Mouse (Mus musculus): Measurements from ENCODE around the gene S100pbp. TPM values are rescaled to one million over a fixed set of nuclear protein-coding genes. Genes with fewer than 3 reads are reported as not detected.

The S100pbp gene
- polyA plus RNA-seq (2014; fragmentation: Illumina TruSeq; extraction: RNeasy Lipid Tissue Mini Kit (QIAGEN cat#74804); ENCODE audit: low read depth, low replicate concordance) = 67.4 TPM

DNA sequence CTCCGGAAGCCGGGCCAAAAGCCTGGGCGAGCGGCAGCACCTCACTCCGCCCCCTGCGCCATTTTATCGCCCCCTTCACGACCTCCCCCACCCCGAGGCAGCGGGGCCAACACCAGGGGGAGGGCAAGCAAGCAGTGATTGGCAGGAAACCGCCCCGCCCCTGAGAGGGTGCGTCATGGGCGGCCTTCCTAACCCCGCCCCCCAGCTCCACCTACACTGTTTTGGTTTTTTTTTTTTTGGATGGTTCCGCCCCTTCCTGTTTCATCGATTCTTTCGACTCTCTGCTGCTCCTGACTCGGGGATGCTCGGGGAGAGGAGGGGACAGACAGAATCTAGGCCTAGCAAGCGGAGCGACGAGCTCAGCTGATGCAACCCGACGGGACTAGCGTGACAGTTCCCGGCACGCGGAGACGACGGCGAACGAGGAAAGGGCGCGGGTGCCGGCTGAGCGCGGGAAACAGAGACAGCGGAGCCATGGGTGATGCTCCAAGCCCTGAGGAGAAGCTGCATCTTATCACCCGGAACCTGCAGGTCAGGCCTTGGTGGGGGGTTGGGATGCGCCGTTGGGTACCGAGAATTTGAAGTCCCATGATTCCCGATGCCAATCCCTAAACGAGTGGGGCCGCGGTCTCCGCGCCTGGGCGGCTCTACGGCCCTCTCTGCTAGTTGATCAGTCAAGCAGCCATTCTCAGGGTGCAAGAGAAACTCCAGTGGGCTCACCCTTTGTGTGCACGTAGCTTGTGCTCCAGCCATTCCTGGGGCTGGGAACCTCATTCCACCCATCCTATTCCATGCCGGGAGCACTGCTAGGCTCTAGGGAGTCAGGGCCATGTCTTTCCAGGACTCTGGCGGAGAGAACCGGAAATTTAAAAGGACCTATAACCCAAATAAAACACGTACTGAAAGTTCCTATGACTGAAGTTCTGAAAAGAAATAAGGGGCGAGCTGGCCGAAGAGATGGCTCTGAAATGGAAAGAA, at the start of gene S100pbp, which contains the start of gene Yars:
S100pbp (minus strand) TSS at position 186 of the 978 bp plus-strand sequence.
Yars (plus strand) TSS at position 219 of the 978 bp plus-strand sequence.

DNA sequence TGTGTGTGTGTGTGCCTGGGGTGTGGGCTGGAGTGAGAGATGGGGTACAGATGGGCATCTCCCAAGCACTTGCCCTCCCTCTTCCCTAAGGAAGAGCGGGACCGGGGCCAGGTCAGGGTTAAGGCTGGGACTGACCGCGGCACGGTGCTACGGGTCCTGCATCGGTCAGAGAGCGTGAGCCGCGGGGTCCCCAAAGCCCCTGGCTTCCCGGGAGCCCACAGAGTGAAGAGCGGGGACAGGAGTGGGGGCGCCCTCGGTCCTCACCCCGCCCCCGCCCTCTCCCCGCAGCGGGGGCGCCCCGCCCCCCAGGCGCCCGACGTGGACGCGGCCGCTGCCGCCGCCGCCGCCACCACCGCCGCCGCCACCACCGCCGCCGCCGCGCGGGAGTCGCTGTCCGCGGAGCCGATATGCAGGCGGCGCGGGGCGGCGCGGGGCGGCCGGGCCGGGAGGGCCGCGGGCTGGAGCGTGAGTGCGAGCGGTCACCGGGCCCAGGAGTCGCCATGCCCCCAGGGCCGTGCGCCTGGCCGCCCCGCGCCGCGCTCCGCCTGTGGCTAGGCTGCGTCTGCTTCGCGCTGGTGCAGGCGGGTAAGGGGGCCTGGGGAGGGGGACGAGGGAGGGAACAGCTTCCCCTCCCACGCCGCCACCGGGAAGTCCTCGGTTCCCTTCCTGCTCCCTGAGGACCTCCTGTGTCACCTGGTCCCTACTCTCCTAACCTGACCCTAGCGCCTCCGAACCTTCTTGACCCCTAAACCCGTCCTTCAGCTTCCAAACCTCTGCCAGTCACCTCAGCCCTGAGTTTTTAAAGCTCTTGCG, 52.7 kb downstream of the S100pbp start, which contains the start of gene Fndc5:
Fndc5 (plus strand) TSS at position 421 of the 813 bp plus-strand sequence.

DNA sequence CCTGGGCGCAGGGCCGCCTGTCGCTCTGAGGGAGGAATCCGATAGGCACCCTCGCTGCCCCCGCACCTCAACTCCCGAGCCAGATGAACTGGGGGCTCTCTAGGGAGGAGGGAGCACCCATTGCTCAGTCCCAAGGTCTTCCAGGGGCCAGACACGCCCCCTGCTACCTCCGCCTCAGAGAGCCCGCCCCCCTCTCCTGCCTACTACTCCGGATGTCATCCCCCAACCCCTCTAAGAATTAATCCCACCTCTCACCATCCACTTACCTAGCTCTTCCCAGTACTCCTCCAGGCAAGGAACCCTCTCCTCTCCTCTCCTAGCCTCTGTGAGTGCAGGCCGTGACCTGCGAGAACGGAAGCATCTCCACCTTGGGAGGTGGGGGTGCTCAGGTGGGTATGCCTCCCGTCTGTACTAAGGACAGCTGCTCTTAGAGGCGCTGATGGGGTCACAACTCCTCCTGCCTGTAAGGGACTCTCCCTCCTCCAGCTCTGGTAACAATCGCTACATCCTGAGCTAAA, 67.9 kb downstream of the S100pbp start, which contains the start of gene Hpca:
Hpca (minus strand) TSS at position 468 of the 518 bp plus-strand sequence.

GRCm38 (mm10) chr4:129105356-129105755, 84.2 kb downstream of the S100pbp start, which contains the start of gene Tmem54:
Tmem54 (plus strand) TSS chr4:129105548.

Other genes starting within 250 kb of the S100pbp start
- not detected for gene Azin2, start 227.3 kb downstream of the S100pbp start, polyA plus RNA-seq (2014; fragmentation: Illumina TruSeq; extraction: RNeasy Lipid Tissue Mini Kit (QIAGEN cat#74804); ENCODE audit: low read depth, low replicate concordance)
- 89.8 TPM for gene Ak2, start 197.8 kb downstream of the S100pbp start, polyA plus RNA-seq (2014; fragmentation: Illumina TruSeq; extraction: RNeasy Lipid Tissue Mini Kit (QIAGEN cat#74804); ENCODE audit: low read depth, low replicate concordance)
- 16.6 TPM for gene Rnf19b, start 131.5 kb downstream of the S100pbp start, polyA plus RNA-seq (2014; fragmentation: Illumina TruSeq; extraction: RNeasy Lipid Tissue Mini Kit (QIAGEN cat#74804); ENCODE audit: low read depth, low replicate concordance)
- 1.1 TPM for gene Tmem54, start 84.2 kb downstream of the S100pbp start, polyA plus RNA-seq (2014; fragmentation: Illumina TruSeq; extraction: RNeasy Lipid Tissue Mini Kit (QIAGEN cat#74804); ENCODE audit: low read depth, low replicate concordance)
- gene Hpca, start 67.7 kb downstream of the S100pbp start, polyA plus RNA-seq (2014; fragmentation: Illumina TruSeq; extraction: RNeasy Lipid Tissue Mini Kit (QIAGEN cat#74804); ENCODE audit: low read depth, low replicate concordance) = not detected
- 2.3 TPM for gene Fndc5, start 52.7 kb downstream of the S100pbp start, polyA plus RNA-seq (2014; fragmentation: Illumina TruSeq; extraction: RNeasy Lipid Tissue Mini Kit (QIAGEN cat#74804); ENCODE audit: low read depth, low replicate concordance)
- gene Yars, start within 50 bp of the S100pbp start, polyA plus RNA-seq (2014; fragmentation: Illumina TruSeq; extraction: RNeasy Lipid Tissue Mini Kit (QIAGEN cat#74804); ENCODE audit: low read depth, low replicate concordance) = 10.1 TPM
- 16.0 TPM for gene C77080, start 71.7 kb upstream of the S100pbp start, polyA plus RNA-seq (2014; fragmentation: Illumina TruSeq; extraction: RNeasy Lipid Tissue Mini Kit (QIAGEN cat#74804); ENCODE audit: low read depth, low replicate concordance)
- 2.7 TPM for gene Sync, start 97.9 kb upstream of the S100pbp start, polyA plus RNA-seq (2014; fragmentation: Illumina TruSeq; extraction: RNeasy Lipid Tissue Mini Kit (QIAGEN cat#74804); ENCODE audit: low read depth, low replicate concordance)
- 146 TPM for gene Rbbp4, start 145.6 kb upstream of the S100pbp start, polyA plus RNA-seq (2014; fragmentation: Illumina TruSeq; extraction: RNeasy Lipid Tissue Mini Kit (QIAGEN cat#74804); ENCODE audit: low read depth, low replicate concordance)
- gene Zbtb8os, start 146.0 kb upstream of the S100pbp start, polyA plus RNA-seq (2014; fragmentation: Illumina TruSeq; extraction: RNeasy Lipid Tissue Mini Kit (QIAGEN cat#74804); ENCODE audit: low read depth, low replicate concordance) = 137 TPM
- gene Zbtb8a, start 188.4 kb upstream of the S100pbp start, polyA plus RNA-seq (2014; fragmentation: Illumina TruSeq; extraction: RNeasy Lipid Tissue Mini Kit (QIAGEN cat#74804); ENCODE audit: low read depth, low replicate concordance) = 4.0 TPM

Measured in sigmoid colon, adult 10 weeks (tissue).